Mouse (Mus musculus) CH12.LX (cell line): Measurements from ENCODE around the gene Tapt1. TPM values are rescaled to one million over a fixed set of nuclear protein-coding genes. Genes with fewer than 3 reads are reported as not detected.

ENCODE experiments used
- DNase-seq: peaks from one replicate; pipeline ENCODE4 v3.0.0-alpha.2; 2013; ENCODE audit errors: extremely low read depth
- H3K27ac ChIP-seq: 2 replicates; pipeline ENCODE4 v1.5.1; 2012; ENCODE audit warnings: low read depth, mild to moderate bottlenecking, control low read depth, moderate library complexity; ENCODE audit not compliant: insufficient read depth
- H3K27me3 ChIP-seq: replicated peaks from 2 replicates; pipeline ENCODE3; 2012; ENCODE audit warnings: inconsistent platforms
- H3K36me3 ChIP-seq, 2 experiments: replicated peaks in 1 of 2; 2 replicates each; pipeline versions ENCODE3 to v1.6.1; 2012; ENCODE audit warnings: inconsistent platforms in 1 of 2, low read length in 1 of 2, mild to moderate bottlenecking in 1 of 2, mixed read lengths in 1 of 2, moderate library complexity in 1 of 2; ENCODE audit not compliant: control insufficient read depth in 1 of 2, insufficient read depth in 1 of 2
- H3K4me1 ChIP-seq, 2 experiments: 2 replicates each; pipeline ENCODE4 v1.6.1; 2012; ENCODE audit warnings: inconsistent platforms in 1 of 2, moderate library complexity in 1 of 2; ENCODE audit not compliant: insufficient read depth in 2 of 2, control insufficient read depth in 1 of 2
- H3K4me2 ChIP-seq: 2 replicates; pipeline ENCODE4 v1.6.1; 2012; ENCODE audit warnings: low read depth, mild to moderate bottlenecking, control low read depth; ENCODE audit not compliant: poor library complexity, insufficient read depth, severe bottlenecking
- H3K4me3 ChIP-seq, 3 experiments: fragments of 150-350 bp in 1 of 3; sonication (generic) in 1 of 3; replicated peaks in 1 of 3; 2 replicates each; pipeline versions ENCODE3 to v1.5.1; 2011 to 2012; ENCODE audit warnings: low read depth in 2 of 3, low read length in 2 of 3, mild to moderate bottlenecking in 2 of 3, moderate library complexity in 2 of 3, control low read depth in 1 of 3, improper control_type of control experiment in 1 of 3, inconsistent platforms in 1 of 3, mixed read lengths in 1 of 3; ENCODE audit not compliant: poor library complexity in 1 of 3
- H3K79me2 ChIP-seq: replicated peaks from 2 replicates; pipeline ENCODE4 v1.6.1; 2012; ENCODE audit warnings: mild to moderate bottlenecking, moderate library complexity; ENCODE audit not compliant: control insufficient read depth, poor library complexity, insufficient read depth, severe bottlenecking; ENCODE audit errors: extremely low read depth
- H3K9ac ChIP-seq: 2 replicates; pipeline ENCODE4 v1.6.1; 2012; ENCODE audit warnings: low read depth, mild to moderate bottlenecking, control low read depth, moderate library complexity; ENCODE audit not compliant: insufficient read depth
- H3K9me3 ChIP-seq: replicated peaks from 2 replicates; pipeline ENCODE3; 2012; ENCODE audit warnings: low read length, inconsistent platforms, mixed read lengths
- BHLHE40 ChIP-seq: IDR thresholded peaks from 2 replicates; pipeline ENCODE4 v1.6.1; 2011; ENCODE audit warnings: mild to moderate bottlenecking, low read depth, low read length, improper control_type of control experiment
- CHD2 ChIP-seq: IDR thresholded peaks from 2 replicates; pipeline ENCODE4 v1.6.1; 2011; ENCODE audit warnings: low read length, improper control_type of control experiment
- CTCF ChIP-seq, 2 experiments: IDR thresholded peaks in 1 of 2; conservative IDR thresholded peaks in 1 of 2; 2 replicates each; pipeline ENCODE4 v1.5.1; 2011 to 2012; ENCODE audit warnings: low read depth in 2 of 2, low read length in 2 of 2, improper control_type of control experiment in 1 of 2, inconsistent platforms in 1 of 2, mild to moderate bottlenecking in 1 of 2, moderate library complexity in 1 of 2
- ELF1 ChIP-seq: IDR thresholded peaks from 2 replicates; pipeline ENCODE4 v1.6.1; 2014; ENCODE audit warnings: low read depth, mild to moderate bottlenecking, inconsistent platforms, low read length, improper control_type of control experiment
- EP300 ChIP-seq: IDR thresholded peaks from 2 replicates; pipeline ENCODE4 v1.6.1; 2011; ENCODE audit warnings: low read length, improper control_type of control experiment
- GABPA ChIP-seq: IDR thresholded peaks from 2 replicates; pipeline ENCODE4 v1.6.1; 2012; ENCODE audit warnings: low read depth, low read length, improper control_type of control experiment, inconsistent platforms; ENCODE audit not compliant: insufficient replicate concordance
- HCFC1 ChIP-seq: IDR thresholded peaks from 2 replicates; pipeline ENCODE4 v1.6.1; 2012; ENCODE audit warnings: low read depth, mild to moderate bottlenecking, inconsistent platforms, low read length, improper control_type of control experiment
- KAT2A ChIP-seq: IDR thresholded peaks from 2 replicates; pipeline ENCODE4 v1.6.1; 2012; ENCODE audit warnings: low read length, improper control_type of control experiment, inconsistent platforms; ENCODE audit not compliant: insufficient replicate concordance
- MAFK ChIP-seq: IDR thresholded peaks from 2 replicates; pipeline ENCODE4 v1.6.1; 2011; ENCODE audit warnings: low read length, improper control_type of control experiment; ENCODE audit not compliant: insufficient replicate concordance
- MAX ChIP-seq: IDR thresholded peaks from 2 replicates; pipeline ENCODE4 v1.6.1; 2011; ENCODE audit warnings: low read length, improper control_type of control experiment
- MEF2A ChIP-seq: IDR thresholded peaks from 2 replicates; pipeline ENCODE4 v1.6.1; 2014; ENCODE audit warnings: low read depth, mild to moderate bottlenecking, inconsistent platforms, low read length, improper control_type of control experiment, borderline replicate concordance
- PAX5 ChIP-seq: IDR thresholded peaks from 2 replicates; pipeline ENCODE4 v1.6.1; 2012; ENCODE audit warnings: low read length, inconsistent platforms, mixed read lengths
- POLR2A ChIP-seq: IDR thresholded peaks from 2 replicates; pipeline ENCODE4 v1.6.1; 2011; ENCODE audit warnings: low read depth, mild to moderate bottlenecking, improper control_type of control experiment, low read length
- RCOR1 ChIP-seq: conservative IDR thresholded peaks from 2 replicates; pipeline ENCODE4 v1.6.1; 2012; ENCODE audit warnings: low read depth, mild to moderate bottlenecking, inconsistent platforms, low read length, improper control_type of control experiment
- SIN3A ChIP-seq: IDR thresholded peaks from 2 replicates; pipeline ENCODE4 v1.6.1; 2012; ENCODE audit warnings: low read length, improper control_type of control experiment, inconsistent platforms
- TBP ChIP-seq: conservative IDR thresholded peaks from 2 replicates; pipeline ENCODE4 v1.6.1; 2011; ENCODE audit warnings: low read depth, low read length, improper control_type of control experiment
- TCF12 ChIP-seq: IDR thresholded peaks from 2 replicates; pipeline ENCODE4 v1.6.1; 2014; ENCODE audit warnings: low read depth, mild to moderate bottlenecking, inconsistent platforms, low read length, improper control_type of control experiment
- USF2 ChIP-seq: conservative IDR thresholded peaks from 2 replicates; pipeline ENCODE4 v1.6.1; 2011; ENCODE audit warnings: low read depth, low read length, improper control_type of control experiment
- ZC3H11A ChIP-seq: IDR thresholded peaks from 2 replicates; pipeline ENCODE4 v1.6.1; 2012; ENCODE audit warnings: low read depth, mild to moderate bottlenecking, inconsistent platforms, low read length, improper control_type of control experiment
- ZMIZ1 ChIP-seq: IDR thresholded peaks from 2 replicates; pipeline ENCODE4 v1.6.1; 2012; ENCODE audit warnings: low read depth, mild to moderate bottlenecking, inconsistent platforms, low read length, improper control_type of control experiment
- ZNF384 ChIP-seq: IDR thresholded peaks from 2 replicates; pipeline ENCODE4 v1.6.1; 2012; ENCODE audit warnings: low read depth, low read length, improper control_type of control experiment, inconsistent platforms
- dilution Hi-C: fragments of 300-500 bp; cut with MboI; formaldehyde crosslinking; loops from 2 replicates; pipeline ENCODE4 v1.14.3; 2020; ENCODE audit warnings: low sequenced_read_pairs; ENCODE audit not compliant: extremely low pct_unique_long_range_greater_than_20kb, extremely low pct_ligation_motif_present
- in situ Hi-C: fragments of 300-500 bp; cut with MboI; formaldehyde crosslinking; loops from 3 replicates; pipeline ENCODE4 v1.14.3; 2019; ENCODE audit warnings: low sequenced_read_pairs, low pct_ligation_motif_present, low pct_unique_long_range_greater_than_20kb, mixed read lengths
- polyA plus RNA-seq: library from polyadenylated mRNA; unstranded; fragments of >175 nt; gene quantifications from 2 replicates; pipeline ENCODE4 v1.2.1, GENCODE M21; 2012; ENCODE audit warnings: low read depth; ENCODE audit not compliant: insufficient read length
- total RNA-seq, 2 experiments: library from RNA; depleted of rRNA; stranded (reverse); fragments of 300-350 nt in 1 of 2; fragments of >200 nt in 1 of 2; gene quantifications; 2 replicates each; pipeline ENCODE4 v1.2.3; 2012 to 2014

The Tapt1 gene
- total and polyA plus RNA-seq, 3 experiments: 15.7 to 40.8 (median 33.5) TPM

DNA sequence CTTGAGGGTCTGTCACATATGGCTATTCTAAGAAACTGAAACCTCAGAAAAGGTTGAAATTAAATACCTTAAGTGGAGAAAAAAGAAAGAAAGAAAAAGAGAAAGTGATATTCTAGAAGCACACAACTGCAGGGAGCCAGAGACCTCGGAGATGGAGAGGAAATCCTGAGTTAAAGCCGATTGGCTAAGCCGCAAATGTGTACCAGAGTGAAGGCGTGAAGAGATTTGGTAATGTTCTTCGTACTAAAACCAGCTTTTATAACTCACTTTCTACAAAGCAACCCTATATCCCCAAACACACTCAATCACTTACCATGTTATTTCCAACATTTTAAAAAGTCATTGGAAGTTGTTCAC is 8.8 kb downstream of the Tapt1 start:
- dilution Hi-C loops (no loop called here), in situ Hi-C loops (loop anchor here (10.0 kb wide), 1 partner anchor 53 kb away; no protein-coding TSS in a partner anchor)
- no peak for DNase-seq
- Histone ChIP-seq H3K4me2 (no peak overlapping the region), H3K9ac (no peak overlapping the region), H3K36me3 (peaks cover 4 to 53% of the 10 kb centered on the region in 2 experiments), H3K27me3 (no peaks in the 10 kb centered on the region), H3K4me1 (peaks cover 3 to 81% of the 10 kb centered on the region in 2 experiments; a peak in 2 of 4 replicates), H3K27ac (no peak overlapping the region), H3K9me3 (no peaks in the 10 kb centered on the region), H3K79me2 (peaks cover 26% of the 10 kb centered on the region), H3K4me3 (no peak overlapping the region)
- TF ChIP-seq KAT2A (no peak), CHD2 (no peak), CTCF (conservative IDR thresholded peaks at IDR 0.05 in 1 of 2, IDR thresholded peaks at IDR 0.05 in 1 of 2; ENCODE audit: low read depth in 2 of 2, low read length in 2 of 2) (no peak), ZNF384 (no peak), RCOR1 (no peak)

GRCm38 (mm10) chr5:44217041-44217684 is 9.3 kb downstream of the Tapt1 start:
- peaks cover 5 to 84% of the 10 kb centered on the region in 2 experiments; a peak in 3 of 4 replicates for H3K4me1 ChIP-seq
- H3K4me3 ChIP-seq: no peak overlapping the region
- in situ Hi-C loops: loop anchor here (10.0 kb wide), 1 partner anchor 52 kb away; no protein-coding TSS in a partner anchor

GRCm38 (mm10) chr5:44215118-44215517 is 11.3 kb downstream of the Tapt1 start:
- Histone ChIP-seq H3K4me1 (peaks cover 11 to 81% of the 10 kb centered on the region in 2 experiments), H3K9me3 (no peaks in the 10 kb centered on the region), H3K9ac (no peak overlapping the region), H3K79me2 (peaks cover 22% of the 10 kb centered on the region), H3K4me2 (no peak overlapping the region), H3K27ac (no peak overlapping the region), H3K36me3 (peaks cover 4 to 62% of the 10 kb centered on the region in 2 experiments), H3K4me3 (no peak overlapping the region), H3K27me3 (no peaks in the 10 kb centered on the region)
- dilution Hi-C loops: no loop called here
- no peak for DNase-seq
- TF ChIP-seq TCF12 (no peak), HCFC1 (no peak)
- in situ Hi-C loops: loop anchor here (10.0 kb wide), 1 partner anchor 50 kb away; no protein-coding TSS in a partner anchor

More at GRCm38 (mm10) chr5:44217041-44217684, 9.3 kb downstream of the Tapt1 start:
- no peaks in the 10 kb centered on the region for H3K27me3 ChIP-seq
- no peaks in the 10 kb centered on the region for H3K9me3 ChIP-seq
- dilution Hi-C loops: no loop called here
- H3K79me2 ChIP-seq: peaks cover 26% of the 10 kb centered on the region
- DNase-seq: no peak
- H3K4me2 ChIP-seq: no peak overlapping the region
- TF ChIP-seq MAFK: no peak
- TF ChIP-seq CHD2: no peak
- no peak for TF ChIP-seq SIN3A
- TF ChIP-seq MEF2A: no peak
- TF ChIP-seq ZMIZ1: no peak
- TF ChIP-seq EP300: no peak
- no peak for TF ChIP-seq MAX
- no peak for TF ChIP-seq ZC3H11A
- TF ChIP-seq PAX5: no peak
- TF ChIP-seq HCFC1: no peak
- TF ChIP-seq ELF1: no peak
- no peak for TF ChIP-seq BHLHE40
- no peak for TF ChIP-seq USF2
- no peak for TF ChIP-seq GABPA
- no peak for TF ChIP-seq TBP
- no peak for TF ChIP-seq POLR2A
- TF ChIP-seq, all 38 proteins: peak for 0
- Histone ChIP-seq H3K36me3 (peaks cover 4 to 53% of the 10 kb centered on the region in 2 experiments), H3K27ac (no peak overlapping the region), H3K9ac (no peak overlapping the region)
